Mouse (Mus musculus) erythroblast, embryonic 14.5 days (primary cell): ENCODE data around the gene Vegfc.

ENCODE experiments used
- GATA1 ChIP-seq: IDR thresholded peaks from 2 replicates; pipeline ENCODE4 v1.6.1; 2012; ENCODE audit warnings: low read length, inconsistent platforms, mixed read lengths
- TAL1 ChIP-seq: IDR thresholded peaks from 3 replicates; pipeline ENCODE4 v1.6.1; 2012; ENCODE audit warnings: low read length, inconsistent platforms, mixed read lengths

- no peak for TF ChIP-seq TAL1
- TF ChIP-seq GATA1 = no peak
Measured at GRCm38 (mm10) chr8:54185927-54186326, 108.5 kb downstream of the Vegfc start.
